Mouse (Mus musculus): ENCODE measurements around the gene Aida. TPM values are rescaled to one million over a fixed set of nuclear protein-coding genes. Genes with fewer than 3 reads are reported as not detected.
"Not testable (repeated sequence)": the region's sequence is repeated elsewhere in the genome, so short reads cannot be mapped to it uniquely, and the experiment has no call there.

Aida gene
- polyA plus RNA-seq, 1 experiment: 12.3 TPM

GRCm38 (mm10) chr1:183309601-183310000 lies 13.2 kb downstream of the Aida start:
- not testable (repeated sequence) for DNase-seq (ENCODE audit: low read depth, low spot score)
- 90% methylated on average over 2 of the region's 2 CpGs for WGBS

- DNase-seq (ENCODE audit: low read depth, low spot score): no peak
- 95% methylated on average over 2 of the region's 2 CpGs for WGBS
Observed at GRCm38 (mm10) chr1:183312076-183312475, 15.7 kb downstream of the Aida start.

GRCm38 (mm10) chr1:183315783-183316182 lies 19.4 kb downstream of the Aida start:
- 95% methylated on average over 2 of the region's 2 CpGs for WGBS
- no peak for DNase-seq (ENCODE audit: low read depth, low spot score)

GRCm38 (mm10) chr1:183320708-183321107 lies 24.3 kb downstream of the Aida start:
- WGBS: 38% methylated on average over 3 of the region's 3 CpGs
- DNase-seq (ENCODE audit: low read depth, low spot score): no peak

- WGBS: 84% methylated on average over 5 of the region's 5 CpGs
- not testable (repeated sequence) for DNase-seq (ENCODE audit: low read depth, low spot score)
Observed at GRCm38 (mm10) chr1:183322496-183322895, 26.1 kb downstream of the Aida start.

- WGBS: 98% methylated on average over 2 of the region's 2 CpGs
- DNase-seq (ENCODE audit: low read depth, low spot score): no peak
Observed at GRCm38 (mm10) chr1:183323923-183324322, 27.5 kb downstream of the Aida start.

GRCm38 (mm10) chr1:183324433-183324832 lies 28.0 kb downstream of the Aida start:
- no peak for DNase-seq (ENCODE audit: low read depth, low spot score)
- WGBS: 96% methylated on average over 6 of the region's 6 CpGs

GRCm38 (mm10) chr1:183327171-183327570 lies 30.8 kb downstream of the Aida start:
- no peak for DNase-seq (ENCODE audit: low read depth, low spot score)
- 79% methylated on average over 8 of the region's 8 CpGs for WGBS

GRCm38 (mm10) chr1:183342902-183343301 lies 46.5 kb downstream of the Aida start:
- not testable (repeated sequence) for DNase-seq (ENCODE audit: low read depth, low spot score)
- 91% methylated on average over 1 of the region's 1 CpGs for WGBS

- DNase-seq (ENCODE audit: low read depth, low spot score): no peak
- WGBS: 1% methylated on average over 72 of the region's 72 CpGs
Observed at GRCm38 (mm10) chr1:183344886-183345816, 48.8 kb downstream of the Aida start.

- no peak for DNase-seq (ENCODE audit: low read depth, low spot score)
- WGBS: 2% methylated on average over 10 of the region's 10 CpGs
Observed at GRCm38 (mm10) chr1:183345817-183346195, 49.4 kb downstream of the Aida start.

- DNase-seq (ENCODE audit: low read depth, low spot score): no peak
- 6% methylated on average over 6 of the region's 6 CpGs for WGBS
Observed at GRCm38 (mm10) chr1:183349840-183350239, 53.5 kb downstream of the Aida start.

GRCm38 (mm10) chr1:183358901-183359300 lies 62.5 kb downstream of the Aida start:
- DNase-seq (ENCODE audit: low read depth, low spot score): no peak
- WGBS: 82% methylated on average over 3 of the region's 3 CpGs

GRCm38 (mm10) chr1:183362301-183362700 lies 65.9 kb downstream of the Aida start:
- WGBS: 39% methylated on average over 5 of the region's 5 CpGs

GRCm38 (mm10) chr1:183362729-183363576 lies 66.6 kb downstream of the Aida start:
- no peak for DNase-seq (ENCODE audit: low read depth, low spot score)
- WGBS: 34% methylated on average over 14 of the region's 14 CpGs

More at GRCm38 (mm10) chr1:183362301-183362700, 65.9 kb downstream of the Aida start:
- no peak for DNase-seq (ENCODE audit: low read depth, low spot score)

- 32% methylated on average over 5 of the region's 5 CpGs for WGBS
- no peak for DNase-seq (ENCODE audit: low read depth, low spot score)
Observed at GRCm38 (mm10) chr1:183363577-183363867, 67.1 kb downstream of the Aida start.

- DNase-seq (ENCODE audit: low read depth, low spot score): no peak
Observed at GRCm38 (mm10) chr1:183366361-183366760, 70.0 kb downstream of the Aida start.

GRCm38 (mm10) chr1:183368601-183369400 lies 72.4 kb downstream of the Aida start:
- DNase-seq (ENCODE audit: low read depth, low spot score): no peak
- WGBS: 1% methylated on average over 56 of the region's 56 CpGs

More at GRCm38 (mm10) chr1:183366361-183366760, 70.0 kb downstream of the Aida start:
- 91% methylated on average over 5 of the region's 5 CpGs for WGBS

GRCm38 (mm10) chr1:183369427-183370014 lies 73.1 kb downstream of the Aida start, which contains the start of gene Mia3:
Gene Mia3, minus strand, starts transcription at chr1:183369553.
- no peak for DNase-seq (ENCODE audit: low read depth, low spot score)

More at GRCm38 (mm10) chr1:183369427-183370014, 73.1 kb downstream of the Aida start, which contains the start of gene Mia3:
- WGBS: under 1% methylated on average over 51 of the region's 51 CpGs
